Mouse (Mus musculus): ENCODE results near the gene Pik3r1. TPM values are rescaled to one million over a fixed set of nuclear protein-coding genes. Genes with fewer than 3 reads are reported as not detected.

Pik3r1 gene
- total RNA-seq, 2 experiments from 2014 or later: 84.9 to 90.8 TPM

DNA sequence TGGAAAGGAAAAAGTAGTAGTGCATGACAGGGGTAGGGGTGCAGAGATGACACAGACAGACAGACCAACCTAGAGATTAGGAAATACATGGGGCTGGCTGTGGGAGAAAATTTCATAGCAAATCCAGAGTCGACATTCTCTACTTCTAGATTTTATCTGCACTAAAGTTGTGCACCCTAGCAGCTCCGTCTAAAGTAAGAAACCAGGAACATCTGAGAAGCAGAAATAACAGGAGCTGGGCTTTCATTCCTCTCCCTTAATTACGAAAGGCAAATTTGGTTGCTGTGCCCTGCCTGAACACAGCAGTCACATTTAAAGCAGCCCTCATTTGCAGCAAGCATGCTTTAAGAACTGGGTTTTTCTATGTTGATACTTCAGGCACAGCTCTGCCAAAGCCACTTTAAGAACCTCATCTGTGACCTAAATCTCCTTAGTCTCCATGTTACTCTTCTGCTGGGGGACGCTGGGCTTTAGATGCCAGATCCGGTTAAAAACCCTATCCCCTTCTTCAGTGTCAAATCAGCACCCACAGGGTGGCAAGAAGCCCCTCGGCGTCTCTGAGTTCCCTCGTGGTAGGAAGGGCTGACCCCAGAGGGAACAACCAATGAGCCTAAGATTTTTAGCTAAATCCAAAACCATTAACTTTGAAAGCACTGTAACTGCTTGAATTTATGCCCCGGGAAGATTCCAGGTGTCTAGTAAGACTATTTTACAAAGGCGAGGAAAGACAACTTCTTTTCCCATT is 76.9 kb downstream of the Pik3r1 start:
- no peak for ATAC-seq (replicated peaks; ENCODE audit: poor library complexity)

DNA sequence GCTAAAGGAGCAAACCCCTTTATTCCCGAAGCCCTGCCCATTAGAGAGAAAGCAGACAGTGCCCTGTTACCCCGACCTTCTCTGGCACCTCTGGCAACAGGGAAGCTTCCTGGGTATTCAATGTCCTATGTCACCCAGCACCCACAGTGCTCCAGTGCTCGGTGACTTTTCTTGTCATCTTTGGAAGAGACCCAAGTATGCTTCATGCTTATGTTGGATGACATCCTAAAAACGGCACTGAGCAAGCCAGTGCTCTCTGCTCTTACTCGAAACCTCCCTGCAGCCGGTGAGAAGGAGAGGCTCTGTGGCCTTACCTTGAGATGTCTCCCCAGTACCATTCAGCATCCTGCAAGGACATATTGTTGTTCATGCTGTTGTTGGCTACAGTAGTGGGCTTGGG is 77.8 kb downstream of the Pik3r1 start:
- no peak for ATAC-seq (replicated peaks; ENCODE audit: poor library complexity)

DNA sequence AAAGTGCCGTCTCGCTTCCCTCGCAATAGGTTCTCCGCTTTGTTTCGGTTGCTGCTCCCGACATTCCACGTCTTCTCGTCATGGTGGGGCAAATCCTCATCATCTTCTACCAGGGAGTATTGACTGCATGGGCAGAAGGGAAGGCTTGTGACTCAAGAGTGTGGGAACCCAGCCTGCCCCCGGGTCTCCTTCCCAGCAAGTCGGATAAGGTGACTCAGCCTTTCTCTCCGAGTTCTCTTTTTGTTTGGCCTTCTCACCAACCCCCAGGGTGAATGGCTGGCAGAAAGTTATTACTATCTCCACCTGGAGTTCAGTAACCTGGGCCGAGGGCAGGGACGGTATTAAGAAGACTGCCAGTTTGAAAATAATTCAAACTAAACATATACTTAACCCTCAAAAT is 81.8 kb downstream of the Pik3r1 start:
- ATAC-seq (replicated peaks; ENCODE audit: poor library complexity): no peak

DNA sequence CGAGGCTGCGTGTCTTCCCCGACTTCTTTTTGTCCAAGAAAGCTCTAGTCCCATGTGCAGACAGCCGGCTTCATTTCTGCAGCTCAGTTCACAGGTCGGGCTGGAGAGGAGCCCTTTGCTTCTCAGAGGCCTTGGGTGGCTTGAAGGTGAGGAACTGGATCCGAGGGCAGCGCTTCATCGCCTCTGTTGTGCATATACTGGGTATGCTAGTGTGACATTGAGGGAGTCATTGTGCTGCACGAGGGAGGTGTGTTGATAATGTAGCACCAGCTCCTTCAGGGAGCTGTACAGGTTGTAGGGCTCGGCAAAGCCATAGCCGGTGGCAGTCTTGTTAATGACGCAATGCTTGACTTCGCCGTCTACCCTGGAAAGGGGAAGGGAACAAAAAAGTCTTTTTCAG is 83.3 kb downstream of the Pik3r1 start:
- 0 out of 2 replicates have a peak, but pooled peaks have one; percentile 42 for ATAC-seq (replicated peaks; ENCODE audit: poor library complexity)

DNA sequence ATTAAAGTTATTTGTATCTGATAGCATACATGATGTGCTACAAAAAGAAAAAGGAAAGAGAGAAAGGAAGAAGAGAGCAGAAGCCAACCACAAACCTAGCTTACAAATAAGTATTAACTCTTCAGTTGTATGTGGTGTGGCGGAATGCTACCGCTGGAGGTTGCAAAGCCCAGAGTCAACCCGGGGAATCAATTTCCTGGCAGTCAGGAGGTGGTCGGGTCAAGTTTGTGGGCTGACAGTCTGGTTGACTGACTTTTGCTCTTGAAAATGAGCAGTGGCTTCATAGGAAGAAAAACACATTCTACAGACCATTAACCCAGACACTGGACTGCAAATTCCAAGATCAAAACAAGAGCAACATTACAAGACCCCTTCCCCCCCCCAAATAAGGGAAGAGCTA is 85.6 kb downstream of the Pik3r1 start:
- no peak for ATAC-seq (replicated peaks; ENCODE audit: poor library complexity)

DNA sequence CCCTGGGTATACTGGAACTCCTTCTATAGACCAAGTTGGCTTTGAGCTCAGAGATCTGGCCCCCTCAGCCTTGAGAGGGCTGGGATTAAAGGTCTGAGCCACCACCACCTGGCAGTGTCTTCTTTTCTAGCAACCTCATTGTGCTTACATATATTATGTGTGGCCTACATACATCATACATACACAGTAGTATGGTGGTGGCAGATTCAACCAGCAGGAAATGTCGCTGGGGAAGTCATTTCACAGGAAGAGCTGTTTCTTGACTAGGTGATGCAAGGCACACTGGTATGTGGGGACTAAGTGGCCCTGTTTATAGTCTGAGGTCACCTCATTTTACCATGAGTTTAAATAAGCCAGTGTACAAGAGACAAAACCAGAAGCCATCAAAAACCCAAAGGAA is 87.9 kb downstream of the Pik3r1 start:
- ATAC-seq (replicated peaks; ENCODE audit: poor library complexity): peak; percentile 48; the same call in 1 of the 2 replicates

DNA sequence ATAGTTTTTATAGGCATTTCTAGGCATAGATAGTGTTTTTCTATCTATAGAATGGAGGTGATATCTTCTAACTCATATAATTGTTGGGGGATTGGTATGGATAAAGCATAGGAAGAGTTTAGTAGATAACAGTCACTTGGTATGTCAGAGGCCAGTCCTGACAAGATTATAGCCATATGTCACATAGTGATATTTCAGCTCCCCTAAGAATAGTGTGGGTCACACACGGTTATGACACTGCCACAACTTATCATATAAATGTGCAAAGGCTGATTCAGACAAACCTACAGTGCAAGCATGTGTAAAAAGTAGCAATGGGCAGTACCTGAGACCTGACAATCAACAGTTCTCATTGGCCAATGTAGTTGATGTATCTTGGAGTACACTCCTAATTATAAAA is 89.0 kb downstream of the Pik3r1 start:
- ATAC-seq (replicated peaks; ENCODE audit: poor library complexity): peak; percentile 35; the same call in 1 of the 2 replicates

DNA sequence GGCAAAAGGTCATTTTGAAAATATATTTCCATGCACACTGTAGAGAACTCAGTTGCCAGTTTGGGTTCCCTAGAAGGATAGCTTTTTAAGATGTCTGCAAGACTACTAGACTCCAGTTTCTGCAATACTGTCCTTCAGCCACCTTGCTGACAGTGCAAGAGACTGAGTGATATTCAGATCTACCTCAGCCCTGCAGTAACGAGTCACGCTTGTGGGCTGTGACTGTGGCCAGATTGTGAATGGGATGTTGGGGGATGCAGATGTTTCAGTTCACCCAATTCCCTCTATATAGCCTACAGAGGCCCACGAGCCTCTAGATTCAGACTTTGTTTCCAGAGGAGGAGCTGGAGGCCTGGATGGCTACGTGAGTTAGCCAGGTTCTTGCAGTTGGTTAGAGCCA is 90.0 kb downstream of the Pik3r1 start:
- ATAC-seq (replicated peaks; ENCODE audit: poor library complexity): no peak

DNA sequence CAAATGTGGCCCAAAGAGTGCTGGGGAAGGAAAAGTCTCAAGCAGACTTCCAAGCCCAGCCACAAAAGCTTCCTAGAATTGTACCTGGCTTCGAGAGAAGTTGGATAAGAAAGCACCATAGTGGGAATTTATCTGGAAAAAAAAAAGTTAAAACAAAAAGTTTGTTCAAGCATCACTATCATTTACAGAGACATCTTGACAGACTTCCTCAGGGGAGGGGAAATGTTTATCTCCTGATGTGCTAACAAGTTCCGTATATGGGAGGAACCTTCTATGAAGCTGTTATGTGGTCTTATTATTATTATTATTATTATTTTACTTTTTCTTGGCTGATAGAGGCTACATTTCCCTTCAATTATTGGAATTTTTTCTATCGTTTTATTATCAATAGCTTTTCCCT is 94.1 kb downstream of the Pik3r1 start:
- ATAC-seq (replicated peaks; ENCODE audit: poor library complexity): no peak

DNA sequence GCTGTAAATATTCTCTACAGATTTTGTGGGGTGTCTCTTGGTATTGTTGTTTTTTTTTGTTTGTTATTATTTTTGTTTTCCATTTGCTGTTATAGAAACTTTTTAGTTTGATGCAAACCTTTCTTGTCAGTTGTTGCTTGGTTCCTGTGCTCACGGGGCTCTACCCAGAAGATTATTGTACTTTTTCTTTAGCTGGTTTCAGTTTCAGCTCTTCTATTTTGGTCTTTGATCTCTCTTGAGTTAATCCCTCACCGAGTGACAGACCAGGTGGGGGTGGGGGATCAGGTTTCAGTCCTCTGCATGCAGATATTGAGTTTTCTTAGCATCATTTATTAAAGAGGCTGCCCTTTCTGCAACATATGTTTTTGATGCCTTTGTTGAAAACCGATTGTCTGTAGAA is 99.2 kb downstream of the Pik3r1 start:
- no peak for ATAC-seq (replicated peaks; ENCODE audit: poor library complexity)

DNA sequence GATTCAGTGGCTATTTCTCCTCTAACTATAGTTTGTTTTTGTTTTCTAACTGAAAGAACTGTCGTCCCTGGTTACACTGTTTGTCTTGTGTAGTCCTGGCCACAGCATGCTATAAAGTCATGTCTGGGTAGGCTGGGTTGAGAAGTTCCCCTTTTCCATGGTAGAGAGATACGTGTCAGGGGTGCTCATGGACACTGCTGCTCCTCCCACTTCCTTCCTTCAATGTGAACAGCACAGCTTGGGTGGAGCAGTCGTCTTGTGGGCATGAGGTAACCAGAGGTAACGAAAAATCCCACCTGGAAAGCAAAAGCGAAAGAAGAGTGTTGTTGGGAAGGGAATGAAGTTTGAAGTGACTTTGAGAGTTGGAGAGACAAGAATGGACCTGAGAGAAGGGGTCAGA is 104.0 kb downstream of the Pik3r1 start:
- ATAC-seq (replicated peaks; ENCODE audit: poor library complexity): peak; percentile 76

DNA sequence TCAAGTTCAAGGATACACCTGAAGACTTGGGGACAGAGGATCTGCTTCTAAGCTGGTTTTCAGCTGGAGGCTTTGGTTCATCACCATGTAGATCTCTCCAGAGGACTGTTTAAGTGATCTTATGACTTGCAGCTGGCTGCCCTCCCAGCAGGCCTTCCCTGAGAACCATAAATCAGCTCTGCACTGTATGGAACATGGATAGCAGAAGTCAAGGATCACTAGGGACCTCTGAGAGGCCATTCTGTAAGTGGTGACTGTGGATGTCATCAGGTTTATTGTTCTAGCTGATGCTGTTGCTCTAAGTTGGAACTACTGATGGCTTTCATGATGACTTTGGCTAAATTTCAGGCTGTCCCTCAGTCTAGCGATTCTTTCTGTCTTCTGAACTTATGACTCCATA is 105.1 kb downstream of the Pik3r1 start:
- no peak for ATAC-seq (replicated peaks; ENCODE audit: poor library complexity)

DNA sequence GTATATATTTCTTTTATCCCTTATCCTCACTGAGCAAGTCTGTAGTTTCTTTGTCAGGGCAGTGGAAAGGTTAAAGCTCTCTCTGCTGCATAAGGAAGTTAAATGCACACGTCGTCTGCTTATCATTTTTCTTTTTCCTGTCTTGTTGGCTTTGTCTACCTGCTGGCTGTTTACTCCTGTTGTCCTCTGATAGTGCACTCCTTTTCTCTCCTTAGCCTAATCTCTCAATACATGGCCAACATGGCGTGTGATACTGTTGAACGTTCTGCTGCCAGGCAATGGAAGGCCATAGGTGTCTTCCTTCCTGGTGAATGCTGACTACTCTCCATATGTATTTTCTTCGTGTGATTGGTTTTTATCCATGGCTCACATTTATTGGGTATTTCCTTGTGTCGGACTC is 106.5 kb downstream of the Pik3r1 start:
- ATAC-seq (replicated peaks; ENCODE audit: poor library complexity): peak; percentile 60

DNA sequence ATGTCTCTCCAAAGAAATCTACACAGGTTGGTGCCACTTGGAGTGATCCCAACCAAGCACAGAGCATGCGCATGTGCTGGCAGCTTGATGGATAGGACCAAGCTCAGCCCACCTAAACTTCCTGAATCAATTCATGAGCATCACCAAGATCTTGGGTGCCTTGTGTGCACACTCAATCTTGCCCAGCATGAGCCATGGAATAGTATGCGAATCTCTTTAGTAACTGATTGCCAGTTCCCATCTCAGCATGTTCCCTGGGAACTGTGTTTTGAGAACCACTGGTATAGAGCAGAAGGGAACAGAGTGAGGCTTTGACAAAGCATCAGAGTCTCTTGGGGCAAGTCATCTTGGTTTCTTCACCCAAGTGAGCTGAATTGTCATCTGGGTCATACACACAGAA is 107.8 kb downstream of the Pik3r1 start:
- ATAC-seq (replicated peaks; ENCODE audit: poor library complexity): no peak

DNA sequence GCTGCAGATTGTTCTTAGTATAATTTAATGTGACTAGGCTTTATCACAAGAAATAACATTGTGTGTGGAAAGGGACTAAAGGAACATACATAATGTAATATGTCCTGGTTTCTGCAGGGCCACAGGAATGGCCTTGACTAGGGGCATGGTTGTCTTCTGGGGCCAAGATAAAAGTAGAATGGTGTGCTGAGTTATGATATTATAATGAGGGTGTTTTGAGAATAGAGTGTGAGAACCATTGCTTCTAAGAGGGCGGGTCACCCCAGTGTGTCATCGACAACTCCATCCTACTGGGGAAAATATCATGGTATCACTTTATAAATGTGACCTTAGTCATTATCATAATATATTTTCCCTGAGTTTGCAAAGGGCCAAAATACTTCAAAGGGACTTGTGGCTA is 115.9 kb downstream of the Pik3r1 start:
- ATAC-seq (replicated peaks; ENCODE audit: poor library complexity): no peak

DNA sequence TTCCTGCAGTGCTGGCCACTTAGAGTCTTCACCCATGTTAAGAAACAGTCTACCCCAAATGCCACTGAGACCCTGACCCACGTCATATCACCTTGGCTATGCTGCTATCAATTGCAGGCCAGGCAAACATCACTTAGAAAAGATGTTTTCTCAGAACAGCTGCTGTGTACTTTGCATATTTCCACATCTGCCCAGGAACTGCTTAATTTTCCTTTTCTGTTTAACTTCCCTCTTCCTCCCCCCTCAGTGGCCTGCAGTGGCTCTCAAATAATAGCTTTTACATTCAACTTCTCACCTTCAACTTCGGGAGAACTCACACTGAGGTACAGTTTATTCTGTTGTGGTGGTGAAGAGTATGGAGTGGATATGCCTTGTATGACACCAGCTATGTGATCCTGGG is 126.4 kb downstream of the Pik3r1 start:
- no peak for ATAC-seq (replicated peaks; ENCODE audit: poor library complexity)

DNA sequence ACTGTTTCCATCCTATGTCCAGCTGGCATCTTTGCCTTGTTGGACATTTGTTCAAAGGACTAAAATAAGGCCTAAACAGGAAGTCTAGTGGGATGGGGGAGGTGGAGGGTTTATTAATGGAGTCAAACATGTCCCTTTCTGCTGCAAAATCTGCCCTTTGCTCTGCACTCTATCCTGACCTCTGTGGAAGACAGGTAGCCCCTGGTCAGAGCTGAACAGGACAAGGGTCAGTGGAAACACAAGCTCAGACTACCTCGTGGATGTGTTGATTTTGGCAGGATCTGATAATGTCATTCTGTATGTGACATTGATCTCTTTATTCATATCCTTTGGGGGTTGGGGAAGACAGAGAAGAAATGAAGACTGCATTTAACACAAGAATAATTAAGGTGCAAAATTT is 132.2 kb downstream of the Pik3r1 start:
- ATAC-seq (replicated peaks; ENCODE audit: poor library complexity): no peak

DNA sequence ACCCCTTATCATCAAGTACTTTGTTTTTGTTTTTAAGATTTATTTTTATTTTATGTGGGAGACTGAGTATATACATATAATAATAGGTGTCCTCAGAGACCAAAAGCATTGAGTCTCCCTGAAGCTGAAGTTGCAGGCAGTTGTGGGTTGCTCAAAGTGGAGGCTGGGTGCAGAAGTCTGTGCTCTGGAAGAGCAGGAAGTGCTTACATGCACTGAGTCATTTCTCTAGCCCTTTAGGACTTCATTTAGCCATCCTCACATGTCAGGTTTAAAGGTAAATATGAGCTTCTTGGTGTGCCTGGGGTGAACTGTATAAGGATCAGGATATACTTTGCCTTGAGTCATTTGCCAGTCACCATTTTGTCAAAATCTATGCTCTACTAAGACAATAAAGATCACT is 133.6 kb downstream of the Pik3r1 start:
- ATAC-seq (replicated peaks; ENCODE audit: poor library complexity): no peak

DNA sequence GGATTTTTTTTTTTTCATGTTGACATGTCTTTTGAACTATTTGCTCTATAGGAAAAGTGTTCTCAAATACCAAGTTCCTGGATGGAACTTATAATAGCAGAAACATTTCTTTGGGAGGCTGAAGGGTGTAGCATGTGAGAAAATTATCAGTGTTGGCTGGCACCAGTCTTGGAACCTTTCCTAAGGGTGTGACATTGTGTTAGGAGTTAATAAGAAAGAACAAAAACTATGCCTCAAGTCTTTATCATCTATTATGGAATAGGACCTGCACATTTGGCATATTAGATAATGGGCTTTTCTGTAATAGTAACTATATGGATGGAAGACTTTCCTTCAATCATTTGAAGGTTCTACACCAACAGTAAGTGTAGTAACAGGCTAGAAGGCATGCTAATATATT is 134.4 kb downstream of the Pik3r1 start:
- peak; percentile 59 for ATAC-seq (replicated peaks; ENCODE audit: poor library complexity)

DNA sequence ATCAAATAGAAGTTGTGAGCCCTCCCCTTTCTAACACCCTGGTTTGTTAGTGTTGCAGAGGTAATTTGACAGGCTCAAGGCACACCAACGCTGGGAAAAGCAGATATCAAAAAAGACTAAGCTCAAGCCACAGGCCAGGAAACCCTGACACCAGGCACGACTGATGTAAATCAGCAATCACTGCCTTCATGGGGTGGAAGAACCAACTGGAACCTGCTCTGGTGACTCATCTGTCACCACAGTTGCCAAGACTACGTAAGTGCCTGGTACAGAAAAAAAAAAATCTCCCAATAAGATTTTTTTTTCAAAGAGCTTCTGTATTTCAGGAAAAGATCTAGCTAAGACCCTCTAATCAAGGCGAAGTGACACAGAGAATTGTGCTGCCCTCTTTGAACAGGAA is 135.2 kb downstream of the Pik3r1 start:
- ATAC-seq (replicated peaks; ENCODE audit: poor library complexity): peak; percentile 70

DNA sequence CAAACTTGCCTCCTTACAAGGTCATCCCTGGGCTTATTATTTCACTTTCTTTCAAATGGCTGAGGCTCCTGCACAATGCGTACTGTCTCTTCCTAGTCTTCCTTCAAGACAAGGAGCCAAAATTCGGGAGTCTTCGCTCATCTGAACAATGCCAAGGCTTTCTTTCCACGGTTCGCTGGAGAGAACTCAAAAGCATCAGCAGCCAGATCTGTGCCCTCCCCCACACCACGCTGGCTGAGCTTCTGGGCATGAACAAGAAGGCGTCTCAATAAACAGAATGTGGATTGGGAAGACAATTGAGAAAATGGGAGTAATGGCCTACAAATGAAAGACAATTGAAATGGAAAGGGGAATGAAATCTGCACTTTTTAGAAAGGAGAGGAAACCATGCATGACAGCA is 136.5 kb downstream of the Pik3r1 start:
- ATAC-seq (replicated peaks; ENCODE audit: poor library complexity): no peak

Measured in megakaryocyte progenitor cell, adult 5-6 weeks (primary cell).